Mouse (Mus musculus): ENCODE data around the gene Wfdc5.
A peak's percentile ranks its signal among the peaks of the same experiment; 100 is the strongest.

Gene Wfdc5

DNA sequence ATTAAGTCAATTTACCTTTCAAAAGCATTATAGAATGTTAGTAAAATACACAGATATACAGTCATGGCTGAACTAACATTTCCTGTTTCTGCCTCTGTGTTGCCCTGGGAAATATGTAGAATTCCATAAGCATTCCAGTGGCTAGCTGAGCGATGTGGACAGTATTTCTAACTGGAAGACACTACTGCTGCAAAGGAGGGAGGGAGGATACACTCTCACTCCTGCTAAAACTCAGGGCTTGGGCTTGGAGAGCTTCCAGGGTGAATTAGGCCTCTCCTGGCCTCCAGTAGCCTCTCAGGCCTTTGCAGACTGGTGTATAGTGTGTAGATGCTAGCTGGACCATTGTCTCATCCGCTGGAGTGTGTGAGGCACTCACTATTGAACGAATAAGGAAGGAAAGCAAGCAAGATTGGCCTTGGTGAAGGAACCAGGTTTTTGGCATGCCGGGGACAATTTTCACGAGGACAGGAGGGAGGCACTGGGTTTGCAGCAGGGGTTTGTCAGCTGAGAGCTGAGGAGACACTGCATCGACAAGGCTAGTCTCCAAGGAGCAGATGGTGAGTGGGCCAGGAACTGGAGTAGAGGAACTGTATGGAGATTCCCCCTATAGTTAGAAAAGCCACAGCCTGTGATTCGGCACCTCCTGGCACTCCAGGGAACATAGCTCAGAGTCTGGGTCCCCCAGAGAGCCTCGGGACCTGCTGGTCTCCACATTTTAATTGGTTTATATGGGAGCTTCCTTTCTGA lies 7.7 kb downstream of the Wfdc5 start:
- no peak for DNase-seq (ENCODE audit: extremely low spot score, low spot score)

DNA sequence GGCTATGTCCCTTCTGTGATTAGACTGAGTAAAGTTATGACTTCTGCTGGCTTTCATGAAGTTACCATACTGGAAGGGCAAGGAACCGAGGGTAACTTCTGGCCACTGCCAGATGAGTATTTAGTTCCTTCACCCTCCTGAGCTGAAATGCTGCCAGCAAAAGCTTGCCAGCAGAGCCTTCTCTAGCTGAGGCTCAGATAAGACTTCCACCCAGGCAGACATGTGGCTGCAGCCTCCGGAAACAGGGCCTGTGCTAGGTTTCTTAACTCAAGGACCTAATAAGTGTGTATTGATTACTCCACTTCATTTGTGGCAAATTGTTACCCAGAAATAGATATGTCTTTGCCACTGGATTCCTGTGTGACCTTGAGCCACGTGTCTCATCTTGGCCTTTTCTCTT lies 9.1 kb downstream of the Wfdc5 start:
- DNase-seq (ENCODE audit: extremely low spot score, low spot score), result no peak

DNA sequence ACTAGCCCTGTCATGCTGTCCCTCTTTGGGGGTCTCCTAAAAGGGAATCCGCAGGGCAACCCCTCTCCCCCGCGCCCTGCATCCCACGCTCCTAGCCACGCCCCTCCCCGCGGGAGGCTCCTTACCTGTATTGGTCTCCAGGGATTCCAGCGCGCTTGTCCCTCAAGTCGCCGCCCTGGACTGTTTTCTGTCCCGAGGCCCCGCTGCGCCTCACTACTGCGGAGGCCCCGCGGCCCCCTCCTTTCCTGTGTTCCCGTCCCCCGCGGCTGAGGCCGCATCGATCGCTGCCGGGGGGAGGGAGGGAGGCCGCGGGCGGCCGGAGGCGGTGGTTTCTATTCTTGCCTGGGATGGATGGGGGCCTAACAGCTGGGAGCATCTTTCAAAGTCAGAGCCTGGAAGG lies 11.6 kb downstream of the Wfdc5 start, which contains the start of gene Kcns1:
Kcns1 (minus strand) TSS at position 212 of the 400 bp plus-strand sequence.
- peak; percentile 22 for DNase-seq (ENCODE audit: extremely low spot score, low spot score)

DNA sequence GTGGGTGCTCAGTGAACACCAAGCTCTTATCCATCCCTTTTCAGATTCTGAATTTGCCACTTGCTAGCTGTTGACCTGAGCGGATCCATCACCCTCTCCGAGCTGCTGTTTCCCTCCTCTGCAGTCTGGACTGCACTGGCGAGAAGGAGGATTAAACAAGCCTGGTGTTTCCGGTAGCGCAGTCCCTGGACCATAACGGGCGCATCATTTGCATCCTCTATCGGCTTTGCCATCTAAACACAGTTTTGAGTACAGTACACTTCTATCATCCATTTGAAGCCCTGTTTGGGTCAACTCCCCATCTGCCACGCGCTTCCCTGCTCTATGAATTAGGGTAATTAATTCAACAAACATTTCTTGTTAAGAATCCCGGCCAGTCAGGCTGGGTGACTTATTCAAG lies 12.2 kb downstream of the Wfdc5 start:
- peak; percentile 26 for DNase-seq (ENCODE audit: extremely low spot score, low spot score)

DNA sequence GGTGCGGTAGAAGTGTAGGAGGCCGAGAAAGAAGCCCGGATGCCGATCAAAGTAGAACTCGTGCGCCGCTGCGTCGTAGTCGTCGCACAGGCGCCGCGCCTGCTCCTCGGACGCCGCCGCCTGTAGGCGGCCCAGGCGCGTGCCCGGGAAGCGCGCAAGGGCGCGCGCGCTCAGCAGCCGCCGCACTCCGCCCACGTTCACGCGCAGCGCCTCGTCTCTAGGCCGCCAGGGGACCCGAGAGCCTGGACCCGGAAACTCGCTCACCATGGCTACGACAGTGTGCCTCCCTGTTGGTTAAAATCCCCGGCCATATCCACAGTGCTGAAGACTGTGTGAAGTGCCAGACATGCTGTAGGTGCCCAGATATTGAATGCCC lies 14.0 kb downstream of the Wfdc5 start:
- no peak for DNase-seq (ENCODE audit: extremely low spot score, low spot score)

DNA sequence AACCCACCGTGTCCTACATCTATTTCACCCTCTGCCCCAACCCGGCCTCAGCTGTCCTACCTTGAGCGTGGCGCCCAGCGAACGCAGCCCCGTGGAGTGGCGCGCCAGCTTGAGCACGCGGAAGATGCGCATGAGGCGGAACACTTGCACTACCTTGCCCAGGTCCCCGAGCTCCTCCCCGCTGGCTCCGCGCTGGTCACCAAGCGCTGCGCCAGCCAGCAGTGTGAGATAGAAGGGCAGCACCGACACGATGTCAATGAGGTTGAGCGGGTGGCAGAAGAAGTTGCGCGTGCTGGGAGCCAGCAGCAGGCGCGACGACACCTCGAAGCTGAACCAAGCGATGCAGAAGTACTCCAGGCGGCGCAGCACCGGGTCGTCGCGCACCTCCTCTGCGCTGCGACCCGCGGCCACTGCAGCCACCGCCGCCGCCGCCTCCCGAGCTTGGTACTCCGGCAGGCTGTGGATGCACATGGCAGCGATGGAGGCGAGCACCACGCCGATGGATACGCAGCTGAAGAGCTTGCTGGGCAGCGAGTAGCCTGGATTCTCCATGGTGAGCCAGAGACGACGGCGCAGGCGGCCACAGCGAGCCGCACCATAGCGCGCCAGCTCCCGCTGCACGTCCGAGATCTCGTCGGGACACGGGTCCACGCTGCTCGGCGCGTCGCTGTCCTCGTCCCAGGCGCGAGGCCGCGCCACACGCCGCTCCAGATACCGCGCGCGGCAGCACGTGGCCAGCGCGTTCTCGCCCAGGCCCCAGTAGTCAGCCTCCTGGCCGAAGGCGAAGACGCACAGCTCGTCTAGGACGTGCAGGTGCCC lies 14.6 kb downstream of the Wfdc5 start:
- peak; percentile 54 for DNase-seq (ENCODE audit: extremely low spot score, low spot score)

DNA sequence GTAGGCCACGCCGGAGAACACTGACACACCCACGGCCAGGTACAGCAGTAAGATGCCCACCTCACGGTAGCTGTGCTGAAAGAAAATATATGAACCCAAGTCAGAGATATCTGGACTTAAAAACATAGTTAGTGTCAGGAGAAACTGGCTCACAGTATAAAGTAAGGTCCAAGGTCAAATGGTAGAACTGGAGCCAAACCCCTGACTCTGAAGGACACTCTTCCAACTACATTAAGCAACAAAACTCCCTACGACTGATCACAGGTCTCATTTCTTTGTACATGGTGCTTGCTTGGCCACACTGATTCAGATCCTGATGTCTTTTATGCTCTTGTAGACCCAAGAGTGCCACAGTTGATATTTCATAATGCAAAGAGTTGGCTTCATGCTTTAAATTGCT lies 17.6 kb downstream of the Wfdc5 start:
- no peak for DNase-seq (ENCODE audit: extremely low spot score, low spot score)

DNA sequence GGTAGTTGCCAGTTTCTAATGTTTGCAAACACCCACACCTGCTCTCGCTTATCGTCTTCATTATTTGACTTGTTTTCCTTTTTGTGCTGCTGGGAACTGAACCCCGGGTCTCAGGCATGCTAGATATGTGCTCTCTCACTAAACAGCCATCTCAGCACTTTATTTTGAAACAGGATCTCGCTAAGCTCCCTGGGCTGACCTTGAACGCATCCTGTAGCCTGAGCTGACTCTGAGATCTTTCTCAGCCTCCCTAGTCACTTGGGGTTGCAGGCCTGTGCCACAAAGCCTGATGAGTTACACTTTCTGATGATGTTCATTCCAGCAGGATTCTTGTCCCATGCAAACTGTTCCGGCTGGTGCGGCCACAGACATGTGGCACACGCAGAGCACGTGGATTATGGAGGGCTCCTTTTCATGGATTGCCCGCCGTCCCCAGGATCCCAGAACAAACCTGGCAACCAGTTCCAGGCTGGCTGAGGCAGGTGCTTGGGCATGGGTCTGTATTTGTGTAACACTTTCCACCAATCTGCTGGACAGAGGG lies 21.0 kb downstream of the Wfdc5 start:
- no peak for DNase-seq (ENCODE audit: extremely low spot score, low spot score)

DNA sequence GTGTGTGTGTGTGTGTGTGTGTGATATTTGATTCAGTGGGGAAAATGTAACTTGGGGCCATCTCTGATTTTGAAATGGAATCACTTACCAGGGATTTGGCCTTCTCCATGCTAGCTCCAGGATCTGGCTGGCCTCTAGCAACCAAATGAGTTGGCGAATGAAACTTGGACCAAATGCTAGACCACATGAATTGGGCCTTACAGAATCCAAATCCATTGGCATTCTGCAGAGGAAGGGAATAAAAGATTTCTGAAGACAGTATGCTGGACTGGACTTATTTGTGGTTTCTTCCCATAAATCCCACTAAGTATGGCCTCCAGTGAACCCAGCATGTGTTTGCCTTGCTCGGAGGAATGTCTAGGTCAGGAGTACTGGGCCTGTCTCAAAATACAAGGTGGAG lies 23.7 kb downstream of the Wfdc5 start:
- no peak for DNase-seq (ENCODE audit: extremely low spot score, low spot score)

DNA sequence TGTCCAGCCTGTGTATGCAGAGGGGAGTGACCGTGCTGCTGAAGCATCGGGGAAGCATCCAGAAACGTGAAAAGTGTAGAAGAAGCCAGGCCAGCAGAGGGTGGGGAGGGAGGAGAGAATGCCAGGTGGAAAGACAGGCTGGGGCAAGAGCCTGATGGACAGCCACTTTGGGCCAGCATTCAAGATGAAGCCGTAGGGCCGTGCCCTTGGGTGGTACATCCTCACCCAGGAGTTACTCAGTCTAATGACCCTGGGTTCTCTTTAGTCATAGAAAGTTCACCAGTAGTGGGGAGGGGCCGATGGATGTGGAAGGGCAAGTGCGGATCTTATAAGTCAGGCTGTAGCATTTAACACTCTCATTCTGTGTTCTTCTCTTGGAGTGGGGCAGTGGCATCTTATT lies 26.4 kb downstream of the Wfdc5 start:
- DNase-seq (ENCODE audit: extremely low spot score, low spot score), result no peak

DNA sequence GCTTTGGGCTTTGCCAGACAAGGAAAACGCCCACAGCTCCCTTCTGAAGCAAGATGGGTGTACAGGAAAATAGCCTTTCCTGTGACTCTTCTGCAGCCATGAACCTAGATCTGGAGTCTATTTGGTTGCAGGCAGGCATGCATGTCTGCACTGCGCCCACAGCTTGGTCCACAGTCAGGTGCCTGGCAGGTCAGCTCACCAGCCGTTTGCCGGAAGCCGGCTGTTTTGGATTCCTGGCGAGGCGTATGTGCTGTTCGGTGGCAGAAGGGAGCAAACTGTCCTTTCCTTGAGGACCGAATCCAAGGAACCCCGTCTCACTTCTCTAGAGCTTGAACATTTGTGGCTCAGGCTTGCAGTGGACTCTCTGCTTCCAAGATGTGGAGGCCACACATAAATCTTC lies 28.5 kb downstream of the Wfdc5 start:
- DNase-seq (ENCODE audit: extremely low spot score, low spot score), result no peak

DNA sequence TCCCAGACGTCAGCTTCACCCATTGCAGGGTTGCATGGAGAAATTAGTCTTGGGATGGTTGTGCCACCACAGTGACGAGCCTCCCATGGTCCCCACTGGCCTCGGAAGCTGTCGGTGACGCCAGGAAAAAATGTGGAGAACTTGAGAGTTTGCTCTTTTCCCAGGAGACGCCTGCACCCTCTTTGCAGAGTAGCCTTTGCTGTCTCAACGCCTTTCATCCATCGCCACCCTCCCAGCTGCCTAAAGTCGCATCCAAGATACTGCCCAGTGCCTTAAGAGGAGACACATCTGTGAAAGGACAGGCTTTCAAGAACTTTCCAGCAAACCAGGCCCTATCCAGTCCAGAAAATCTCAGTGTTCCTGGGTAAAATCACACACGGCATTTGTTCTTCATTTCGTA lies 30.2 kb downstream of the Wfdc5 start:
- DNase-seq (ENCODE audit: extremely low spot score, low spot score), result no peak

DNA sequence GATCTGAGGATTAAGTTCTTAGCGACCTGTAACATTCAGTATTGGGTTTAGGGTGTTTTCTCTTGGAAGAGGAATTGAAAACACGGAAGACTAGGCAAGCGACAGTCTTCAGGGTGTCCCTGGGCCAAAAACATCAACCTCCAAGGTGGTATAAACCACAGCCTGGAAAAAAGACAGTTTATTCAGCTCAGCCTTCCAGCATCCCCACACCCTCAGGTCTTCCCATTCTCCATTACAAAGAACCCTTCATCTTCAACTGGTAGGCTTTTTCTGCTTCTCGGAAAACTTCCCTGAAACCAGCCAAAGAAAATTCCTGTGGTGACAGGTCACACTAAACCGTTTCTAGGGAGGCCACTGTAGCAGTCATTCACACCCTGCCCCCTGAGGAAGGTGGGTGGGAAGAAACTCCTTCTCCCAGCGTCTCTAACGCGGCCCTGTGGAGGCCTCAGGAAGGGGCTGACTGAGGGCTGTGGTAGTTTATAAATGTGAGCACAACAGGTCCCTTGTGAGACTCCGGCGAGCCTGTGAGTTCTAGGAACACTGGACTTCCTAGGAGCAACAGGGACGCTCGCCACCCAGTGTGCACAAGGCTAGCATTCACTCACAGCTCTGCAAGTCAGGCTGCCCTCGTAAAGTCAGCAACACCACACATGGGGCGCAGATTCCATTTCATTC lies 32.3 kb downstream of the Wfdc5 start:
- no peak for DNase-seq (ENCODE audit: extremely low spot score, low spot score)

DNA sequence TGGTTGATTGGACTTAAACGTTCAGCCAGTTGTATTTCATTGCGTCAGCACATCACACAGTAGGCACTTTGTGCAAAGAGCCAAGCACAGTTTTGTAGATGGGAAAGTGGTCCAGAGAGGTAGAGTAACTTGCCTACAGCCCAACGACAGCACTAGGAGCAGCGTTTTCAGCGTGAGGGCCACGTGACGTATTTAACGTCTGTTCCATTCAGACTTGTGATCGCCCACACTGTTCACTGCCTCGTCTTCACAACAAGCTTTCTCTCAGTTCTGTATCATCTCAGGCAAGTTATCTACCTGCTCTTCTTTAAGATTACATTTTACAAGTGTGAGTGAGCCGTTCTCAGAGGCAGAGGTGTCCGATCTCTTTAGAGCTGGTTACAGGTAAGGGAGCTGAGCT lies 36.0 kb downstream of the Wfdc5 start:
- DNase-seq (ENCODE audit: extremely low spot score, low spot score), result no peak

DNA sequence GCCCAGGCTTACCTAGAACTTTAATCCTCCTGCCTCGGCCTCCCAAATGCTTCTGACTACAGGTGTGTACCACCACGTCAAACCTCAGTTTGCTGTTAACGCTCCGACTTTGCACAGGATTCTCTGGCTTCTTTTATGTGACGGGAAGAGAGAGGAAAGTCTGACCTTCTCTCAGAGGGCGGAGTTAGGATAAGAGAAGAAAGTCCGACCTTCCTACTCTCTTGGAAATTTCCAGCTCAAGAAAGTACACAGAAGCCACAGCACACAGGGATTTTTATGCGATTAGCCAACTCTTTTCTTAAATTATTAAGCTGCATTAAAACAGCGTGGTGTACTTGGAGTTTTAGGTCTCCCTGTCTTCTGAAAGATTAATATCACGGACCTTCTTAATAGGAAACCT lies 38.0 kb downstream of the Wfdc5 start:
- DNase-seq (ENCODE audit: extremely low spot score, low spot score), result no peak

DNA sequence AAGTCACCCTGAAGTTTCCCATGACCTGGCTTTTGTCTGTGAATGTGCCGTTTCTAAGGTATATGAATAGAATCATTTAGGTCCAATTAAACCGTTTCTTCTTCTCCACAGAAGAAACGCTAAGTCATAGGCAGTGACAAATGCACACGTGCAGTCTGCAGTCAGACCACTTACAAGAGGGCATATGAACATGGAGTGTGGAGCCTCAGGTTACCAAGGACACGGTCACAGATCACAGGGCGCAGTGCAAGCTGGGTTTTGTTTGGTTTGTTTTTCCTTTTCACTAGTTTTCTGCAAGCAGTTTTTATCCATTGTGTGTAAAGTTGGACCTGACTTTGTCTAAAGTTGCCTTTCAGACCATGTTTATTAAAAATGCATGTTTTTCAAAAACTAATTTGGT lies 38.5 kb downstream of the Wfdc5 start:
- no peak for DNase-seq (ENCODE audit: extremely low spot score, low spot score)

DNA sequence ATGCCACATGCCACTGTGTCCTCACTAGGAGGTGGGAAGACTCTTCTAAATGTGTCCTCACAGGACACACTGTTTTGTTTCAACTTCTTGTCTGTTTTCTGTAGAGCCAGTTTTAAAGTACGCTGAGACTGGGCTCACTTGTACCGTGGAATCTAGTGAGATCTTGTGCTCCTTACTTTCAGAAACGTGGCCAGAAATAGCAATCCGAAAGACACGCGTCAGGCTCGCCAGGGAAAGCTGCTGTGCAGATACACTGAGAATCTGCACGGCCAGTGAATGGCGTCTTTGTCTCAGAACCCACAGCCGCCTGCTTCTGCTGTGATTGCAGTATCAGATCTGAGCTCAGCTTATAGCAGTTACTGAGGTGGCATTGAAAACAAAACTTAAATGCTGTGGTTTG lies 40.5 kb downstream of the Wfdc5 start:
- DNase-seq (ENCODE audit: extremely low spot score, low spot score), result no peak

DNA sequence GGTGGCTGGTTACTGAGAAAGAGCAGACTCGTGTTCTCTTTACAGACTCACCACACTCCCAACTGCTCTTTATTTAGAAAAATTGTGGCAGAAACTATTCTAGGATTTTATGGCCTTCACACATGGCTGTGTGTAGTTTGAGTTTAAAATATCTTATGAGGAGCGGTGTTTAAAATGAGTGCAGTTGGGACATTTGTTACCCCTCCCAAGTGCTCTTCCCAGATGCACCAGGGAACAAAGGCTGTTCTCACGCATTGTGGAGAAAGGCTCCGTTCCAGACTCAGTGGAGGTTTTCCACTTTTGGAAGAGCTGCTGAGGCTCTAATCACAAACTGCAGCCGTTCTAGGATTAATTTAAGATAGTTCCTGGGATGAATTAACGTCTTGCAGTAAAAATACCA lies 44.8 kb downstream of the Wfdc5 start:
- DNase-seq (ENCODE audit: extremely low spot score, low spot score), result no peak

DNA sequence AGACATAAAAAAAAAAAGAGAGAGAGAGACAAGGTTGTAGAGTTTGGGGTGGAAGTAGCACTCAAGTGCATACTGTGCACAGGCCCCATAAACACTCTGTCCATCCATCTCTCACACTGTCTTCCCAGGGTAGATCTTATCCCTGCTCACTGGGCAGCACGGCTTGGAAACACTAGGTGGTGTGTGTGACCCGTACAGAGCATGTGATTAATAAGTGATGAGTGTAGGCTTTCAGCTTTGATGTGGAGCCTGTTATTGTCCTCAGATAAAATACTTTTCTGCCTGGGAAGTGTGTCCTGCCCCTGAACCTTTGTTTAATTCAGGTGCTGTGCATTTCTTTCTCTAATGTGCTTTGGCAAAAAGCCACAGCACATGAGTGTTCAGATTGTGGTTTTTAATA lies 46.1 kb downstream of the Wfdc5 start:
- no peak for DNase-seq (ENCODE audit: extremely low spot score, low spot score)

DNA sequence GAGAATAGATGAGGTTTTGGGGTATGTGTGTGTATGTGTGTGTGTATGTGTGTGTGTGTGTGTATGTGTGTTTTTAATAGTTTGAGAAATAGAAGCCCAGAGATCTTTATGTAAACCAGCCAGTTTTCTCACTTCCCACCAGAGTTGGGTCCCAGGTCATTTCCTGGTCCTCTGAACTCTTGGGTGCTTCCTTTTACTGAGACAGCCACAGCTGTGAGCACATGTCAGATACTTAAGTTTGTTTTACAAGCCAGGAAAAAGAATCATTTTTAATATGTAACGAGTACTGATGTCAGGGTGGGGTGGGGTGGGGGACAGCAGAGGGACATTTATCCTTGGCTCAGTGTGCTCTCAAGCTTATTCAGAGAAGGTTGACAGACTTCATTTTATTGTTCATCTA lies 47.2 kb downstream of the Wfdc5 start:
- DNase-seq (ENCODE audit: extremely low spot score, low spot score), result no peak

DNA sequence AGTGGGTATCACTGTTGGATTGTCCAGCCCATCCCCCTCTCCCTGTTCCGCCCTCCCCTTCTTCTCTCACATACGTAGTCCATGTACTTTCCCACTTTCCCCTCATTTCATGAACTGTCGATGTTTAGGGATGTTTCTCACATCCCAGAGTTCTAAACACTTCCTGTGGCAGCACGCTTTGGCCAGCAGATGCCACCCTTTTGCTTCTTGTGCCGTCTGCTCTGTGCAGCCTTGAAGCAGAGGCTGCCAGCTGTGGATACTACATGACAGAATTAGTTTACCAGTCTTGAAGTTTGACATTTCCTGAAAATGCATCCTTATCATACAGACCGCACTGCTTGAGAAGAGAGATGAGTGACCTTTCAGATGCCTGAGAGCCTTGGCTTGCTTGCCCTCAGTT lies 48.0 kb downstream of the Wfdc5 start:
- no peak for DNase-seq (ENCODE audit: extremely low spot score, low spot score)

DNA sequence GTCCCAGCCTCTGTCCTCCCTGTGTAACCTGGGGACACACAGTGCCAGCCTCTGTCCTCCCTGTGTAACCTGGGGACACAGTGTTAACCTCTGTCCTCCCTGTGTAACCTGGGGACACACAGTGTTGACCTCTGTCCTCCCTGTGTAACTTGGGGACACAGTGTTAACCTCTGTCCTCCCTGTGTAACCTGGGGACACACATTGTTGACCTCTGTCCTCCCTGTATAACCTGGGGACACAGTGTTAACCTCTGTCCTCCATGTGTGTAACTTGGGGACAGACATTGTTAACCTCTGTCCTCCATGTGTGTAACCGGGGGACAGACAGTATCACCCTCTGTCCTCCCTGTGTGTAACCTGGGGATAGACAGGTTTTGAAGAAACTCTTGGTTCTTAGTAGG lies 51.0 kb downstream of the Wfdc5 start:
- DNase-seq (ENCODE audit: extremely low spot score, low spot score), result no peak
